Mouse (Mus musculus): ENCODE measurements around the gene Zfp286. TPM values are rescaled to one million over a fixed set of nuclear protein-coding genes. Genes with fewer than 3 reads are reported as not detected.
A peak's percentile ranks its signal among the peaks of the same experiment; 100 is the strongest.
"Not testable (repeated sequence)": the region's sequence is repeated elsewhere in the genome, so short reads cannot be mapped to it uniquely, and the experiment has no call there.

Zfp286 gene
- polyA plus RNA-seq, 1 experiment from 2014 or later = 28.6 TPM

GRCm38 (mm10) chr11:62757906-62758305 lies 31.4 kb downstream of the Zfp286 start:
- no peak overlapping the region for H3K4me3 ChIP-seq (ENCODE audit: low read depth, low read length)
- ATAC-seq (ENCODE audit: insufficient read depth, low FRiP score, low TSS enrichment) (no peak), DNase-seq (ENCODE audit: low spot score) (no peak)
- 78% methylated on average over 6 of the region's 6 CpGs for WGBS
- no peaks in the 10 kb centered on the region for H3K36me3 ChIP-seq (ENCODE audit: control insufficient read depth, insufficient read depth, low read length)
- no peaks in the 10 kb centered on the region for H3K9me3 ChIP-seq (ENCODE audit: control insufficient read depth, low read length)
- H3K27me3 ChIP-seq (ENCODE audit: control insufficient read depth, insufficient read depth, low read length) = no peaks in the 10 kb centered on the region
- no peak overlapping the region for H3K9ac ChIP-seq (ENCODE audit: low read length)
- no peak overlapping the region for H3K27ac ChIP-seq (ENCODE audit: low read depth, low read length)
- H3K4me2 ChIP-seq (ENCODE audit: low read depth) = no peak overlapping the region
- no peaks in the 10 kb centered on the region; the same call in 1 of the 2 replicates for H3K4me1 ChIP-seq (ENCODE audit: control insufficient read depth, insufficient read depth, low read length)

GRCm38 (mm10) chr11:62757143-62757507 lies 32.1 kb downstream of the Zfp286 start:
- DNase-seq (ENCODE audit: low spot score) = no peak
- Histone ChIP-seq H3K9me3 (ENCODE audit: control insufficient read depth, low read length) (no peaks in the 10 kb centered on the region), H3K27ac (ENCODE audit: low read depth, low read length) (no peak overlapping the region), H3K4me3 (ENCODE audit: low read depth, low read length) (no peak overlapping the region; the same call in 1 of the 2 replicates), H3K4me2 (ENCODE audit: low read depth) (peak overlapping the region; percentile 38), H3K4me1 (ENCODE audit: control insufficient read depth, insufficient read depth, low read length) (no peaks in the 10 kb centered on the region; the same call in 1 of the 2 replicates), H3K27me3 (ENCODE audit: control insufficient read depth, insufficient read depth, low read length) (no peaks in the 10 kb centered on the region), H3K36me3 (ENCODE audit: control insufficient read depth, insufficient read depth, low read length) (no peaks in the 10 kb centered on the region), H3K9ac (ENCODE audit: low read length) (peak overlapping the region; percentile 37)
- WGBS = 11% methylated on average over 7 of the region's 7 CpGs
- peak; percentile 39; the same call in 1 of the 2 replicates for ATAC-seq (ENCODE audit: insufficient read depth, low FRiP score, low TSS enrichment)

- ATAC-seq (ENCODE audit: insufficient read depth, low FRiP score, low TSS enrichment) = peak; percentile 100
- Histone ChIP-seq H3K4me3 (ENCODE audit: low read depth, low read length) (peak overlapping the region; percentile 4; the same call in 1 of the 2 replicates), H3K27me3 (ENCODE audit: control insufficient read depth, insufficient read depth, low read length) (no peaks in the 10 kb centered on the region), H3K27ac (ENCODE audit: low read depth, low read length) (no peak overlapping the region), H3K9me3 (ENCODE audit: control insufficient read depth, low read length) (no peaks in the 10 kb centered on the region), H3K36me3 (ENCODE audit: control insufficient read depth, insufficient read depth, low read length) (no peaks in the 10 kb centered on the region), H3K4me1 (ENCODE audit: control insufficient read depth, insufficient read depth, low read length) (no peaks in the 10 kb centered on the region; the same call in 1 of the 2 replicates), H3K4me2 (ENCODE audit: low read depth) (peak overlapping the region; percentile 38), H3K9ac (ENCODE audit: low read length) (peak overlapping the region; percentile 37)
- WGBS = 7% methylated on average over 36 of the region's 36 CpGs
- peak; percentile 97 for DNase-seq (ENCODE audit: low spot score)
Observed at GRCm38 (mm10) chr11:62756456-62757142, 32.7 kb downstream of the Zfp286 start.

DNA sequence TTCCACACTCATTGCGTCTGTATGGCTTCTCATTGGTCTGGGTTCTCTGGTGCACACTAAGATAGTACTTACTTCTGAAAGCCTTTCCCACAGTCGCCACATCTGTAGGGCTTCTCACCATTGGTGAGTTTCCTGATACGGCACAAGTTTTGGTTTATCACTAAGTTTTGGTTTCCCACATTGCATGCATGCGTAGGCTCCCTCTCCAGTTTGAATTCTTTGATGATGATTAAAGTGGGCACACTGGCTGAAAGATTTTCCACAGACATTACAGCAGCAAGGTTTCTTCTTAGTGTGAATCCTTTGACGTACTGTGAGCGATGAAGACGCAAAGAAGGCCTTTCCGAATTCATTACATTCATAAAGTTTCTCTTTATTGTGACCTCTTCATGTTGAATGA lies 36.5 kb downstream of the Zfp286 start, which contains the start of gene Gm10428:
TSS of gene Gm10428 (plus strand) at position 321 of the 400 bp plus-strand sequence.
- ATAC-seq (ENCODE audit: insufficient read depth, low FRiP score, low TSS enrichment) = no peak
- H3K4me1 ChIP-seq (ENCODE audit: control insufficient read depth, insufficient read depth, low read length) = no peaks in the 10 kb centered on the region; the same call in 1 of the 2 replicates
- no peak for DNase-seq (ENCODE audit: low spot score)
- H3K27ac ChIP-seq (ENCODE audit: low read depth, low read length) = no peak within 1 kb of the TSS
- WGBS = 90% methylated on average over 8 of the region's 8 CpGs
- no peak within 1 kb of the TSS for H3K4me2 ChIP-seq (ENCODE audit: low read depth)
- no peaks in the 10 kb centered on the region for H3K9me3 ChIP-seq (ENCODE audit: control insufficient read depth, low read length)
- no peak within 1 kb of the TSS for H3K4me3 ChIP-seq (ENCODE audit: low read depth, low read length)
- H3K36me3 ChIP-seq (ENCODE audit: control insufficient read depth, insufficient read depth, low read length) = no peaks in the 10 kb centered on the region
- no peak within 1 kb of the TSS for H3K9ac ChIP-seq (ENCODE audit: low read length)
- no peaks in the 10 kb centered on the region for H3K27me3 ChIP-seq (ENCODE audit: control insufficient read depth, insufficient read depth, low read length)

DNA sequence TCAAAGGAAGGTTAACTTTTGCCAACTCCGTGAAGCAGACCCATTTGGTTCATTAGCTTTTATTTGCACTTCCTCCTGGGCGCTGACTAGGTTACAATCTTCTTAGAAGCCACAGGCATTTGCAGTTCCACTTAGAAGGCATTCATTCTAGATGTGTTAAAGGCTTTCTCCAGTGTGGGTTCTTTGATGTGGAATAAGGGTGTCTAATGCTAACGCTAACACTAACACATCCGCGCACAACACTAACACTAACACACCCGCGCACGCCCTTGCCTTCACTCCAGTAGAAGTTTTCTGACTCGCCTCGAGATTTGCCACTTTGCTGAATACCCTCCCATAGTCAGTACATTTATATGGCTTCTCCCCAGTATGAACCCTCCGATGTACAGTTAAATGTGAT lies 37.1 kb downstream of the Zfp286 start:
- no peak for DNase-seq (ENCODE audit: low spot score)
- Histone ChIP-seq H3K4me1 (ENCODE audit: control insufficient read depth, insufficient read depth, low read length) (no peaks in the 10 kb centered on the region; the same call in 1 of the 2 replicates), H3K9ac (ENCODE audit: low read length) (no peak overlapping the region), H3K4me3 (ENCODE audit: low read depth, low read length) (no peak overlapping the region), H3K4me2 (ENCODE audit: low read depth) (no peak overlapping the region), H3K36me3 (ENCODE audit: control insufficient read depth, insufficient read depth, low read length) (no peaks in the 10 kb centered on the region), H3K9me3 (ENCODE audit: control insufficient read depth, low read length) (no peaks in the 10 kb centered on the region), H3K27me3 (ENCODE audit: control insufficient read depth, insufficient read depth, low read length) (no peaks in the 10 kb centered on the region), H3K27ac (ENCODE audit: low read depth, low read length) (no peak overlapping the region)
- WGBS = 54% methylated on average over 11 of the region's 11 CpGs
- no peak for ATAC-seq (ENCODE audit: insufficient read depth, low FRiP score, low TSS enrichment)

- not testable (repeated sequence) for DNase-seq (ENCODE audit: low spot score); H3K27me3 ChIP-seq (ENCODE audit: control insufficient read depth, insufficient read depth, low read length); H3K27ac ChIP-seq (ENCODE audit: low read depth, low read length); H3K9ac ChIP-seq (ENCODE audit: low read length); H3K36me3 ChIP-seq (ENCODE audit: control insufficient read depth, insufficient read depth, low read length); H3K4me2 ChIP-seq (ENCODE audit: low read depth); H3K9me3 ChIP-seq (ENCODE audit: control insufficient read depth, low read length); H3K4me3 ChIP-seq (ENCODE audit: low read depth, low read length); H3K4me1 ChIP-seq (ENCODE audit: control insufficient read depth, insufficient read depth, low read length); ATAC-seq (ENCODE audit: insufficient read depth, low FRiP score, low TSS enrichment)
- 89% methylated on average over 13 of the region's 13 CpGs for WGBS
Observed at GRCm38 (mm10) chr11:62749445-62749844, 39.8 kb downstream of the Zfp286 start.

DNA sequence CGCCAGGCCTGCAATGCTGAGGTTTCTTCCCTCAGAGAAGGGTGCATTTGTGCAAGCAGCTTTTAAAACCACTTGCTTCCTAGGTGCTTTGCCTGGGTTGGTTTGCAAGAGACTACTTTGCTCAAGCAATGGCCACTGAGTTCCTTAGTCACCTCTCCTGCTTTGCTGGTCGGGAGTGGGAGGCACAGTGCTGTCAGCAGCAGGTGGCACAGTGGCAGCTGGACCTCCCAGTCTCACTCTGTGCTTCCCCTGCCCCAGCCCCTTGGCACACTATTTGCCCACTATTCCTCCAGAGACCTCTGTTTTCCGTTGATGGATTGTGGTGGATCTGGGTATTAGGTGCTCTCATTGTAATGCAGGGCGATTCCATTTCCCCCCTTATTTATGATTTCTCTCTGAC lies 41.2 kb downstream of the Zfp286 start:
- H3K27ac ChIP-seq (ENCODE audit: low read depth, low read length) = no peak overlapping the region
- DNase-seq (ENCODE audit: low spot score) = no peak
- H3K4me2 ChIP-seq (ENCODE audit: low read depth) = no peak overlapping the region
- no peaks in the 10 kb centered on the region for H3K36me3 ChIP-seq (ENCODE audit: control insufficient read depth, insufficient read depth, low read length)
- H3K4me3 ChIP-seq (ENCODE audit: low read depth, low read length) = no peak overlapping the region
- no peak for ATAC-seq (ENCODE audit: insufficient read depth, low FRiP score, low TSS enrichment)
- 70% methylated on average over 4 of the region's 4 CpGs for WGBS
- no peaks in the 10 kb centered on the region for H3K4me1 ChIP-seq (ENCODE audit: control insufficient read depth, insufficient read depth, low read length)
- H3K9ac ChIP-seq (ENCODE audit: low read length) = no peak overlapping the region
- no peaks in the 10 kb centered on the region for H3K9me3 ChIP-seq (ENCODE audit: control insufficient read depth, low read length)
- no peaks in the 10 kb centered on the region for H3K27me3 ChIP-seq (ENCODE audit: control insufficient read depth, insufficient read depth, low read length)

GRCm38 (mm10) chr11:62747227-62747626 lies 42.0 kb downstream of the Zfp286 start:
- DNase-seq (ENCODE audit: low spot score) (no peak), ATAC-seq (ENCODE audit: insufficient read depth, low FRiP score, low TSS enrichment) (no peak)
- Histone ChIP-seq H3K4me1 (ENCODE audit: control insufficient read depth, insufficient read depth, low read length) (no peaks in the 10 kb centered on the region), H3K36me3 (ENCODE audit: control insufficient read depth, insufficient read depth, low read length) (no peaks in the 10 kb centered on the region), H3K9me3 (ENCODE audit: control insufficient read depth, low read length) (no peaks in the 10 kb centered on the region), H3K27ac (ENCODE audit: low read depth, low read length) (no peak overlapping the region), H3K4me2 (ENCODE audit: low read depth) (no peak overlapping the region), H3K9ac (ENCODE audit: low read length) (no peak overlapping the region), H3K4me3 (ENCODE audit: low read depth, low read length) (no peak overlapping the region), H3K27me3 (ENCODE audit: control insufficient read depth, insufficient read depth, low read length) (no peaks in the 10 kb centered on the region)
- WGBS = 78% methylated on average over 9 of the region's 9 CpGs

DNA sequence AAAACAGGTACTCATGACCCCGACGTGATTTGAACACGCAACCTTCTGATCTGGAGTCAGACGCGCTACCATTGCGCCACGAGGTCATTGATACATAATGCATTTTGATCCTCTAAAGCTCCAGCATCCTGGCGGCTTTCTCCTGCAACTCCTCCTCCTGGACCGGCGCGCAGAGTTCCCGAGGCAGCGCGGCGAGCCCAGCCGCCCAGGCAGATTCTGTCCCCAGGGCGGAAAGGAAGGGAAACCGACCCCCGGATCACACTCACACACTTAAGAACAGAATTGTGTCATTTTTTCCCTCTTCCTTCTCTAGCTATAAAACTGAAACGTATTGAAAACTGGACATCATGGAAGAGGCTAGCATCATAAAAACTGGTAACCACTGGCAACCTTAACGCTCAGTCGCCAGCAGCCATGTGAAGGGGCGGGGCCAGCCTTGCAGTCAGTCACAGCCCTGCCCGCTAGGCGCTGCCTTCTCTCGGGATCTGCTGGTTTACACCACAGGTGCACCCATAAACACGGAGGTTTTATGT lies 43.2 kb downstream of the Zfp286 start:
- H3K27me3 ChIP-seq (ENCODE audit: control insufficient read depth, insufficient read depth, low read length) = no peaks in the 10 kb centered on the region
- H3K9me3 ChIP-seq (ENCODE audit: control insufficient read depth, low read length) = no peaks in the 10 kb centered on the region
- 0 out of 2 replicates have a peak overlapping the region, but pooled peaks have one; percentile 16 for H3K9ac ChIP-seq (ENCODE audit: low read length)
- H3K36me3 ChIP-seq (ENCODE audit: control insufficient read depth, insufficient read depth, low read length) = no peaks in the 10 kb centered on the region
- ATAC-seq (ENCODE audit: insufficient read depth, low FRiP score, low TSS enrichment) (no peak), DNase-seq (ENCODE audit: low spot score) (peak; percentile 73)
- WGBS = 3% methylated on average over 27 of the region's 27 CpGs
- no peak overlapping the region for H3K27ac ChIP-seq (ENCODE audit: low read depth, low read length)
- H3K4me3 ChIP-seq (ENCODE audit: low read depth, low read length) = peak overlapping the region; percentile 17
- H3K4me1 ChIP-seq (ENCODE audit: control insufficient read depth, insufficient read depth, low read length) = no peaks in the 10 kb centered on the region
- H3K4me2 ChIP-seq (ENCODE audit: low read depth) = peak overlapping the region; percentile 39
